Mouse (Mus musculus) lung, postnatal 25 days (tissue): Measurements from ENCODE around the gene Kif2a.

Experiments used
- DNase-seq: peaks from one replicate; pipeline ENCODE4 v3.0.0; 2022; ENCODE audit warnings: low spot score

Gene Kif2a

DNA sequence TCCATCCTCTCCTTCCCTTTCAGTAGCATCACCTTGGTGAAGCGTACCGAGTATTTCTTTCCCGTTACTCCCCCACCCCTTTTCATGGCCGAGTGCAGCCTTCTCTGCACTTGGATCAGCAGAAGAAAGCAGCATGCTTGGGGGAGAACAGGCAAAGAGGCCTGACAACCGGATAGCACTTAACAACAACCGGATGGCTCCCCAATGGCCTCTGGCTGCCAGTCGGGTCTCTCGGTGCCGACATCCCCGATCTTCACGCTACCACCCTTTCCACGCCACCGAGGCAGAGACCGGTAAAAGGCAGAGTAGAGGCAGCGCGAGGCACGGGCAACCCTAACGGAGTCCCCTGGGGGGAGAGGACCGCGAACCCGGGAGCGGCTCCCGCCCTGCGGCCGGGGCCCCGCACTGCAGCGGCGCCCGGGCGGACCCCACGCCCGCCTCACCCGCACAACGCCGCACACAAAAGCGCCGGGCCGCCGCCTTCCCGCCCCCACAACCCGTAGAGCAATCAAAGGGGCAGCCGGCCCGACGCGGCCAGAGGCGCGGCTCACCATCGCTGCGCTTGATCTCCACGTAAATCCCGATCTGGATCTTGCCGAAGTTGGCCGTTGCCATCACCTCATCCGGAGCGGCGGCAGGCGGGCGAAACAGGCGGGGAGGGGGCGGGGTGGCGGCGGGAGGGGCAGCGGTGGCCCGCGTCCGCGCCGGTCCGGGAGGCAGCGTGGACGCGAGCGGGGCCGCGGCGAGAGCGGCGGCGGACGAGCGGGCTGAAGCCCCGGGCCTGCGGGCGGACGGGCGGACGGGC is at the start of gene Kif2a:
Gene Kif2a, minus strand, starts transcription at position 666 of the 805 bp plus-strand sequence.
- peak; percentile 16 for DNase-seq

DNA sequence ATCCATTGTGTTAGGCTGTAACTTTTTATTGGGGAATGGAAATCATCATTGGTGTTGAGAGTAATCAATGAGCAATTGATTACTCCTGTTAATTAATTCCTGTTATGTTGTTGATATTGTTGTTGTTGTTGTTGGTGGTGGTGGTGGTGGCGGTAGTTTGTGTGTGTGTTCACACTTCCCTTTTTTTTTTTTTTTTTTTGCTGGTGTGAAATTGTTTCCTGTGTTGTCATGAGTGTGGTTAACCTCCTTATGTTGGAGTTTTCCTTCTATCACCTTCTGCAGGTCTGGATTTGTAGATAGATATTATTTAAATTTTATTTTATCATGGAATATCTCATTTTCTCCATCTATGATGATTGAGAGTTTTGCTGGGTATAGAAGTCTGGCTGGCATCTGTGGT is 47.1 kb upstream of the Kif2a start:
- DNase-seq = no peak

DNA sequence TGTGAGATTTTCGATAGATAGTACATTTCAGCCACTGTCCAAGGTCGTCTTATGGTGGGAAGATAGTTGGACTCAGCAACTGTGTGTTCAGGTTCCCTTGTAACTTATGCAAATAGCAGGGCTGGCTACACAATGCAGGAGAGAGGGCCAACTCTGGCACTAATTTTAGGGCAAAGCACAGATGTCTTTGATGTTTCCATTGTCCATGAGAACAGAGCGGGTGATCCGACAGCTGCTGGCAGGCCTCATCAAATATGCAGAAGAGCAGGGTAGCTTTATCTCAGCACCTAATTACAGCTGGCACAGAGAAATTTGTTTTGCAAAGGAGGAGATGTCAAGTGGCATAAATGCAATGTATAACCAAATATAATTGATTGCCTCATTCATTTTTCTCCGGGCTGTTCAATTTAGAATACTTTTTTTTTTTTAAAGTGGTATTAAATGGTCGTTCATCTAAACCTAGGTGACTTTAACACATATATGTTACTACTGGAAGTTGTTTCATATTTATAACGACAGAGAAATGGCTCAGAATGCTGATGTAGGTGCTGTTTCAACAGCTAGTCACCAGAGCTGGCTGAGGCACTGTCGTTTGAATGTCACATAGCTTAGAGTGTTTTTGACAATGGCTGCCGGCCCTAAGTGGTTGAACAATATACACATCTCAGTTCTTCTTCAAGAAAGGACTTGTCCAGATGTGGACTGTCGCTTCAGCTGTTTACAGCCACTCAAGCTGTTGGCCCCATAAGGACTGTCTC is 43.4 kb upstream of the Kif2a start:
- DNase-seq = no peak

DNA sequence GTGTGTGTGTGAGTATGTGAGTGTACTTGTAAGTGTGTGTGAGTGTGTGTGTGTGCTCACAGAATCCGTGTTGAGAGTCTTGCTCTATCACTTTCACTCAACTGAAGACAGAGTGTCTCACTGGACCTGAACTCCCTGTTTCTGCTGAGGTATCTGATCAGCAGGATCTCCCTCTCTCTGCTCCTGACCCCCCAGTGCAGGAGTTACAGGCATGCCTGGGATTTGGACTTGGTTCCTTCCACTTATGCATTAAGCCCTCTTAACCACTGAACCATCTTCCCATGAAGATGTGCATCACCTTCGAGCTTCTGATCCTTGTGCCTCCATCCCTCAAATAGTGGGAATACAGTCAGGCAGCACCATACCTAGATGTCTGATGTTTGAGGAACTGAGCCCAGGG is 42.3 kb upstream of the Kif2a start:
- no peak for DNase-seq

DNA sequence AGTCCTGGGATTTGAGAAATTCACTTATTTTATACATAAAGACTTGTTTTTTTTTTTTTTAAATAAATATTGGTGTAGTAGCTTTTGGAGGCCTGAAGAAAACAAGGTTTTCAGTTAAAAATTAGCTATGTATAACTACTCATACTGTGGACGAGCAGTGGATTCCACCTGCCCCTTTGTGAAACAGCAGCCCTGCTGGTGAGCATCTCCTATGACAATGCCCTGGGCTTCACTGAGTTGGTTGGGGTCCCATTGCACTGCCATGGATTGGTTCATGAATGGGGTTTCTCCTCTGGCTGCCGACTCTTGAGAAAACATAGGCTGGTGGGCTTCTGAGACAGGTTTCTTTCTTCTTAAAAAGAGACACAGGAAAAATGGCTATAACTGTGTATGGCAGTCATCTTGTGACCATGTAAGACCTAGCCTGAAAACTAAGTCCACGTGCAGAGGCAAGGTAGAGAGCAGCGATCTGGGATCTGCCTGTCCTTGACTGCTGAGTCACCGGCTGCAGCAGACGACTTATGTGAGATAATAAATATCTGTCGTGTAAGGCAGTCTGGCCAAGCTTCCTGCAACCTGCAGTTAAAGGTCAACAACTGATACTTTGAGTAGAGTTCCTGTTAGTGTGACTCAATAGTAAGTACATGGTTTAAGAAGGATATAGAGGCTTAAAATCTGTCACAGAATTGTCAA is 41.3 kb upstream of the Kif2a start:
- DNase-seq = no peak

DNA sequence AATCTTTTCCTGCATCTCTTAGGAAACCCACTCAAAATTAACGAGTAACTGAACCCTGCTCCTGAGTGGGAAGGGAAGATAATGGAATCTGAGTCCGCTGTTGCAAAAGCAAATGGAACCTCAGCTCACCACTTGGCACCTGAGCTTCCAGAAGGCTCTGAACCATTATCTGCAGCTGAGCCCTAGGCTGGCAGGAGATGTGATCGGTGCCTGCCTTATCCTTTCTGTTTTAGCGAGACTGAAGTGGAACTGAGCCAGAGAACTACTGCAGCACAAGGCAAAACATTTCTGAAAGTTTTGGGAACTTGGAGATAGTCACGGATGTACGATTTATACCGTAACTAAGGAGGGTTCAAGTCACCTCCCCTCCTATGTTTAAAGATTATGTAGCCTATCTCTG is 38.2 kb upstream of the Kif2a start:
- no peak for DNase-seq

DNA sequence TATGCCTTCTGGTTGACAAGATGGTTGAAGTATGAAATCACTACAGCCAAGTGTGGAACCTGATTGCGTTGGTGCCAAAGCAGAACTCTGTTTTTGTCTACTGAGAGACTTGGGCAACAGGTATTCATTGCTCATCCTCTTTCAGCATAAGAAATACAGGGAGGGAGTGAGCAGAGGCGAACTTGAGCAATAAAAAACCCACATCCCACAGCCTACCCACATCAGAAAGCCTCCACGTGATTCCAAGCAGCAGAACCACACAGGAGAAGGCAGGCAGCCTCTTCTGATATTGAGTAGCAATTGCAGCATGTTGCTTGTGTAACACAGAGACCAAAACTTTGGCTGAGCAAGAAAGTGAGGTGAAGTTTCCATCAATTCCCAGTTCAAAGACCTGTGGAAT is 37.5 kb upstream of the Kif2a start:
- peak; percentile 31 for DNase-seq

DNA sequence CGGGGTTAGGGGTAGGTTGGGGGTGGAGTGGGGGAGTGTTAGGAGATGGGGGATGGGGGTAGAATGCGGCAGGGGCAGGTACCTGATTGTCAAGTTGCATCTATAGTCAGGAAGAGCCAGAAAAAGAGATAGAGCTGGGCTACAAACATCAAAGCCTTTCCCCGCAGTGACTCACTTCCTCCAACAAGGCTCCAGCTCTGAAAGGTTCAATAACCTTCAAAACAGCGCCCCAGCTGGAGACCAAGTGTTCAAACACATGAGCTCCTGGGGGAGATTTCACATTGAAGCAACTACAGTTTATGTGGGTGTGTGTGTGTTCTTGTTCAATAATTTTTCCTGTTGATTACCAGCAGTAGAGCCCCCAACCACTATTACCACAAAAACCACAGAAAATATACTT is 34.4 kb upstream of the Kif2a start:
- peak; percentile 71 for DNase-seq

DNA sequence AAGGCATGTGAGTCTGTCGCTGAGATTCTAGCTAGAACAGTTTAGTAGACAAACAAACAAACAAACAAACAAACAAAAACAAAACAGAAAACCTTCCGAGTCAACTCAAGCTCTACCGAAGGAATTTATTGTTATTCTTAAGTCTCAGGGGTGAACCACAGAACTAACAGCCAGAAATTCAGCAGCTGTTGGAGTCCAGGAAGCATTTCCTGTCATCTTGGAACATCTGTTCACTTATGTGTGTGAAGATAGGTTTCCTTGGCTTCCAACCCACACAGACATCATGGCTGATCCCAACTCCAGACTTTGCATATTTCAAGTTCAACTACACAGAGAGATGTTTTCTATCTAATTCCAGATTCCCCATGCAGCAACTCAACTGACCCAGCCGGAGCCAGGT is 32.6 kb upstream of the Kif2a start:
- DNase-seq = no peak

DNA sequence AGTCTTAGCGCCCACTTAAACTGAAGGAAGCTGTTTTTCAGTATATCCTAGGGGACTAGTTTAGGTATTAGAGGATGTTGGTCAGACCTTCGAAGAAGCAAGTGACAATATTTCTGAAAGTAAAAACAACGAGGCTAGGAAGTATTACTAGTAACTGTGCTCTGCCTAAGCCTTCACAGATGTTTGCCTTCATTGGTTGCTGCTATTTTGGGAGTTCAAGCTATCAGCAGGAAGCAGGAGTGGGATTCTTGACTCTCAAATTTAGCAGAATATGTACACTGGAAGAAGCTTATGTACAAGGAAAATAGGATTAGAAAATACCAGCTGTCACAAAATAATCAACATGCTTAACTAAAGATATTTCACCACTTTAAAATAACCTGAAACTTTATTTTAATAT is 29.4 kb upstream of the Kif2a start:
- no peak for DNase-seq

DNA sequence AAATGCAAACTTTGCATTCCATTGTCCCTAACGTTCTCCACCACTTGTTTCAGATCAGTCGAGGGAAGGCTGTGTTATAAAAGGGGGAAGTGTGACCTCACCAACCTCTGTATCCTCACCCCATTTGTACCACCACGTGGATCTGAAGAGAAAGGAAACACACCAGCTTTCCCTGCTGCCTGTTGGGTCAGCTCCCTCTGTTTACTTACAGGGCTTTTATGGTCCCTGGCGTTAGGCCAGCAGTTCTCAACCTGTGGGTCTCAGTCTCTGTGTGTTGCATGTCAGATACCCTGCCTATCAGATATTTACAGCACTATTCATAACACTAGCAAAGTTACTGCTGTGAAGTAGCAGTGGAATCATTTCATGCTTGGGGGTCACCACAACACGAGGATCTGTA is 22.3 kb upstream of the Kif2a start:
- no peak for DNase-seq

DNA sequence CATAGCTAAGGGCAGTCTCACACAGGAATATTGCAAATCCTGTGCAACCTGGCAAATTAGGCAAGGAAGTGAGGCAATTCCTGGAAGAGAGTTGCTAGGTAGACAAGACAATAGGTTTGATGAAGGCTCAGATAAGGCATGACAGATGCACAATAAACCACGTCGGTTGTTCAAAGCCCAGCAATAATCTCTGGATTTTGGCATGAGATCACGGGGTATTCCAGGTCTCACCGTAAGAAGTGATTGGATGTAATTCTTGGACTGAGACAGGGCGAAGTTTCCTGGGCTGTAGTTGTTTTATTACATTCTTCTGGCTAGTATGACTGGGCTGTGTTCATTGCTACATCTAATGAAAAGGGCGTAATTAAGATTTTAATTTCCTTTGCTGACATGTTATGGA is 20.6 kb upstream of the Kif2a start:
- DNase-seq = no peak

DNA sequence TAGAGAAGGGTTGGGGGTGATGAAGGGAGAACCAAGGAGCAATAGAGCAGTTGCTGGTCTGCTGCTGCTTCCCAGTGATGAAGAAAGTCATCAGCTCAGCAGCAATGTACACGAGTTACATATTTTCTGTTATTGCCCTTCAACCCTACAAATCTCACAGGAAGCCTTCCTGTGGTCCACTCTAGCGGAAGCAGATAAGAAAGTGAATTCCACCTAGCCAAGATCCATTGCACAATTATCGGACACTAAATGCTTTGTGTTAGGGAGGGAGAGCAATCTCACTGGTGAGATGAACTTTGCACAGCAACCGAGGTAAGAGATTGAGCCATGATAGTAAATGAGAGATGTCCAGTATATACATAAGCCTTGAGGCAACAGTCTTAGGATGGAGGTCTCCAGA is 17.6 kb upstream of the Kif2a start:
- no peak for DNase-seq

DNA sequence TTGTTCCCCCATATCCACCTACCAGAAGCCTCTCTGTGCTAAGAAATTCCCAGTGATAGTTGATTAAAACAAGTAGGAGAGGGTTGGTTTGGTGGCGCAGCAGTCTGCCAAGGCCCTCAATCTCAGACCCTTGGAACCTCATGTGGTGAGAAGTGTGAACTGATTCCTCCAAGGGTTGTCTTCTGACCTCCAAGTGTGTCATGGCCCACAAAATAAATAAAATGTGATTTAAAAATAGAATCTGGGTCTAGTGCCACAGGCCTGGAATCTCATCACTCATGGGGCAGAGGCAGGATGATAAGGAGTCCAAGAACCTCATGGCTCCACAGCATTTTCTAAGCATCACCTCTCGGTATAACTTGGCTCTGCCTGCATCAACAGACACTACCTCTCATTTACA is 16.4 kb upstream of the Kif2a start:
- no peak for DNase-seq

DNA sequence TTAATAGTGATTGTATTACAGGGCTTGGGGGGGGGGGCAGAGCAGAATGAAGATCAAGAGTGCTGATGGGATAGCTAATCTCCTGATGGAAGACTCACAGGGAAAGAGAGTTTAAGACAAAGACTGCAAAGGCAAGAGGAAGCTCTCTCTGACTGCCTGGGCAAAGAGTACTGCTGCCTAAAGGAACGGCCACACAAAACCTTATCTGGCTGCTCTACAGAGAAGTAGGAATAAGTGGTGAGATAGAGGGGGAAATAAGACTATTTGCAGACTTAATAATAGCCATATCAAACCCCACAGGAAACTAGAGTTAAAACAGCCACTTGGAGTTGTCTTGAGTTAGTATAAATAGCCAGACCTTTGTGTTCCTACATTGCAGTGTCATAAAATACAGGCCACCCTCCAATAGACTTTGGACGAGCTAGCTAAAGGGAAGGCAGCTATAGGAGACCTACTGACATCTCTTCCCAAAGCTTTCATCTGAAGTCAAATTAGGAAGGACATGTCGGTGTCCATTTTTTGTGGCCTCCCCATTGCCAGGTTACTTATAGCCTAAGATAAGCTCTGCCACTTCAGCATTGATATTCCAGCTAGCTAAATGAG is 13.7 kb upstream of the Kif2a start:
- no peak for DNase-seq

DNA sequence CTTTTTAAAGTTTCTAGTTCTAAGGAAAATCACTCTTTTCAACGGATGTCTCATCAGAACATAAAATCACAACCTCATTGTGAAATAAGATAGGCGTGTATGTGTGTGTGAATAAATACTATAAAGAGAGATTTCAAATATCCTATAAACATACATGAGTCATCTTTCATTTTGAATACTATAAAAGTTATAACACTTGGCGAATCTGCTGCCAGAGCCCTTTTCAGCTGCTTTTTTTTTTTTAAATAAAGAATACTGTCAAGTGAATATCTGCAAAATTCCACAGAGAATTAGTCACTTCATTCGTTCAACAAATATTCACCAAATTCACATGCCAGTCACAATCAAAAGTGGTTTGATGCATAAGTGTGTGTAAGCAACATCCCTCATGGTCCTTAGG is 13.2 kb upstream of the Kif2a start:
- DNase-seq = no peak

DNA sequence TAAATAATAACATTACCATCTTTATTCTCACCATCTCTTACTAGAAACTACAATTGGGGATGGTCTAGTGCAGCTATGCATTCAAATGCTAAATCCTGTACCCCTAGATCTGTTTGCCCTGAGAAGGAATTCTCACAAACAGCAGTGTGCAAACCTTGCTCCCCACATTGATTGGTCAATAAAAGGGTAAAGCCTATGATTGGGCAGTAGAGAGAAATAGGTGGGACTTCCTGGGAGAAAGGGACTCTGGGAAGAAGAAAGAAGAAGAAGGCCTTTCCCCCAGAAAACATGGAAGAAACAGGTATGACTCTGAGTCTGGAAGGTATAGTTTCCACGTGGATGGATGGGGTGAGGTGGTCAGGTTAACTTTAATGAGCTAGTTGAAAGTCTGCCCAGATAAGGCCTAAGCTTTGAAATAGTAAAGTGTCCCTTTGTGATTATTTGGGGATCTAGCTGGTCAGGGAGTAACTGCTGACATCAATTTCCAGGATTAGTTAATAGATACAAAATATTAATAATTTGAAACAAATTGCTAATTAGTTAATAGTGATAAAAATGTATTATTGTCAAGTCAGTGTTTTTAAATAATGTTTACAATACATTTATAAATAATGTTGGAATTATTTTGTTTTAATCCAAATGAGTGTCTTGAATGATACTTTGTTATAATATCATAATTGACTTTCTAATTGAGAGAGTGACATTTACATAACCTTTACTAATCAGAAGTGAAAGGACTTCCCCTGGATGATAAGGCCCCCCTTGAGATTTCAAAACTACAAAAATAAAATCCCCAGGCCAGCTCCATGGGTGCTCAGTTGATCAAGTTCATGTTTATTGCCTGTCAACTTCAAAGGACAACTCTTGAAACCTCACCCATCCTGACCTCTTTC is 12.3 kb upstream of the Kif2a start:
- no peak for DNase-seq

DNA sequence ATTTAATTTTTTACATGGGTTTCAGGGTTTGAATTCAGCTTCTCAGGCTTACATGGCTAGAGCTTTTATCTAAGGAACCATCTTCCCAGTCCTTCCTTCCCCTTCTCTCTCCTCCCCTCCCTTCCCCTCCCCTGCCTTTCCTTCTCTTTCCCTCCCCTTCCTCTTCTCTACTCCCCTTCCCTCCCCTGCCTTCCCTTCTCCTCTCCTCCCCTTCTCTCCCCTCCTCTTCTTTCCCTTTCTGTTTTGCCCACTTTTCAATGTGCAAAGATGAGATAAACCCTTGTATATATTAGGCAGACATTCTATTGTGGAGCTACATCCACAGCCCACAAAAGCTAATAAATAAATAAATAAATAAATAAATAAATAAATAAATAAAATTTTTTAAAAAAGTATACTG is 9.3 kb upstream of the Kif2a start:
- no peak for DNase-seq

DNA sequence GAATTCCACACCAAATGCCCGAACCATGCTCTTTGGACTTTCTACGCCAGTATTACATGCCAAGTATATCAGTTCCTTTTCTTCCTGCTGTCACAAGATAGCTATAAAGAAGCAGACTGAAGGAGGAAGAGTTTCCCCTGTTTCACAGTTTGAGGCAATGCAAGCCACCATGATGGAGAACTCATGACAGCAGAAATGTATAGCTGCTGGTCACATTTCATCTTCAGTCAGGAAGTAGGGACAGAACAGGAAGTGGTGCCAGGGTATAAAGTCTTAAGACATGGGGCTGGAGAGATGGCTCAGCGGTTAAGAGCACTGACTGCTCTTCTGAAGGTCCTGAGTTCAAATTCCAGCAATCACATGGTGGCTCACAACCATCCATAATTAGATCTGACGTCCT is 5.3 kb upstream of the Kif2a start:
- DNase-seq = no peak

DNA sequence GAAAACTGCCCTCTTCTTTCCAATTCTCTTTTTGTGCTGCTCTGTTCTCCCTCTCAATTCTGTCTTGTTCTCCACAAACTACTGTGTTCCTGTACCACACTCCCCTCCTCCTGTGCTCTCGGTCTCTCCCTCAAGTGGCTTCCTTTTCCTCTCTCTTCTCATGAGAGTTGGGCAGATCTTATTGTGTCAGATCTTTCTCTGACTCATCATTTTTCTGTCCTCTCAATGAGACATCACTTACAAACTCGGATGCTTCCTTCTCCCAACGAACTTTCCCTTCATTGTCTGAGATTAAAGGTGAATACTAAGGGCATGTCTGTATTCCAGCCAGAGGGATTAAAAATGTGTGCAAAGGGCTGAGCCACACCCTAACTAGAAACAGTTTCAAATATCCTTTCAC is 3.7 kb upstream of the Kif2a start:
- no peak for DNase-seq

DNA sequence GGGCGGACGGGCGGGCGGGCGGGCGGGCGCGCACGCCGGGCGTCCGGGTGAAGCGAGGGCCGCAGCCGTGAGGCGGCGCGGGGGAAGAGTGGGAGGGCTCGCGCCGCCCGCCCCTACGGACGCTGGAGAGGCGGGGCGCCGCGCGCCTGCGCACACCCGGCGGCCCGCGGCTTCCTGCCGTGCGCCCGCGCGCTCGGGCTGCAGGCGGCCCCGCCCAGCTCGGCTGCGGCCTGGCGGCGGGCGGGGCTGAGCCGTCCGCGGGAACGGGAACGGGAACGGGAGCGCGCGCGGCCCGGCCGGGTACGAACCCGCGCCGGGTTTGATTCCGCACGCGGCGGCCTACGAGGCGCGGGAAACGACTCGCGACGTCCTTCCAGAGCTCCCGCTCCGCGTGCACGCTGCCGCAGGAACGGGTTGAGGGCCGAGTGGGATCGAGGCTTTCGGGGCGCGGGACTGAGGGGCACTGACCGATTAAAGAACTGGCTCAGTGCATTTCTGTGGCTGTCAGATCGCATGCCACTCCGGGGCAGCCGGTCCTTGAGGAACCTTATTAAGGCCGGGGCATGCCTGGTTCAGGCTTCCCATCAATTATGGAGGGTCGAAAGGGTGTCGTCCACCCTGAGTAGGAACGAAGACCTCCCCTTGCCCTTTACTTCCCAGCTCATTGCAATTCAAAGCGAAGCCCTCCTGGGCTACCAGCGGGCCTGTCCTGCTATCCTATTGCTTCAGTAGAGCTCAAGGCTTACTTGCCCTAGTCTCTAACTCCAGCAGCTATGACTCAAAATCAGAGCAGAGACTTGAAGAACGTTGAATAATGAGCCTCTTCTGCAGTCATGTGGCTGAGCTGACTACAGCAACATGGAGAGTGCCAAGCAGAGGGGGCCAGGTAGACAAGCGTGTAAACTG is 593 bp upstream of the Kif2a start:
- peak; percentile 75 for DNase-seq
